Mouse (Mus musculus) cortical plate, adult 2 months (tissue): ENCODE data around the gene Hspb8. TPM values are rescaled to one million over a fixed set of nuclear protein-coding genes. Genes with fewer than 3 reads are reported as not detected.
"Not testable (repeated sequence)": the region's sequence is repeated elsewhere in the genome, so short reads cannot be mapped to it uniquely, and the experiment has no call there.

ENCODE experiments used
- H3K27ac ChIP-seq: fragments of 200-500 bp; 2 replicates; pipeline ENCODE4 v1.5.1; 2012; ENCODE audit warnings: low read length, control low read depth, inconsistent platforms; ENCODE audit not compliant: insufficient read depth
- H3K4me1 ChIP-seq: fragments of 200-500 bp; 2 replicates; pipeline ENCODE4 v1.6.1; 2011; ENCODE audit warnings: low read length; ENCODE audit not compliant: control insufficient read depth, insufficient read depth
- H3K4me3 ChIP-seq: fragments of 200-500 bp; 2 replicates; pipeline ENCODE4 v1.5.1; 2011; ENCODE audit warnings: mild to moderate bottlenecking, low read length, control low read depth; ENCODE audit not compliant: insufficient read depth
- CTCF ChIP-seq: fragments of 200-500 bp; IDR thresholded peaks from 2 replicates; pipeline ENCODE4 v1.5.1; 2011; ENCODE audit warnings: mild to moderate bottlenecking, control low read depth, low read length; ENCODE audit not compliant: insufficient read depth; ENCODE audit errors: extremely low read depth
- POLR2A ChIP-seq: fragments of 200-500 bp; IDR thresholded peaks from 2 replicates; pipeline ENCODE4 v1.6.1; 2011; ENCODE audit warnings: mild to moderate bottlenecking, low read length, control low read depth; ENCODE audit not compliant: insufficient read depth; ENCODE audit errors: extremely low read depth
- polyA plus RNA-seq: library from polyadenylated mRNA; depleted of rRNA; stranded (reverse); fragments of >200 nt; gene quantifications from 2 replicates; pipeline ENCODE4 v1.2.3, GENCODE M21; 2012

Hspb8 gene
- polyA plus RNA-seq, 1 experiment, result 18.6 TPM

DNA sequence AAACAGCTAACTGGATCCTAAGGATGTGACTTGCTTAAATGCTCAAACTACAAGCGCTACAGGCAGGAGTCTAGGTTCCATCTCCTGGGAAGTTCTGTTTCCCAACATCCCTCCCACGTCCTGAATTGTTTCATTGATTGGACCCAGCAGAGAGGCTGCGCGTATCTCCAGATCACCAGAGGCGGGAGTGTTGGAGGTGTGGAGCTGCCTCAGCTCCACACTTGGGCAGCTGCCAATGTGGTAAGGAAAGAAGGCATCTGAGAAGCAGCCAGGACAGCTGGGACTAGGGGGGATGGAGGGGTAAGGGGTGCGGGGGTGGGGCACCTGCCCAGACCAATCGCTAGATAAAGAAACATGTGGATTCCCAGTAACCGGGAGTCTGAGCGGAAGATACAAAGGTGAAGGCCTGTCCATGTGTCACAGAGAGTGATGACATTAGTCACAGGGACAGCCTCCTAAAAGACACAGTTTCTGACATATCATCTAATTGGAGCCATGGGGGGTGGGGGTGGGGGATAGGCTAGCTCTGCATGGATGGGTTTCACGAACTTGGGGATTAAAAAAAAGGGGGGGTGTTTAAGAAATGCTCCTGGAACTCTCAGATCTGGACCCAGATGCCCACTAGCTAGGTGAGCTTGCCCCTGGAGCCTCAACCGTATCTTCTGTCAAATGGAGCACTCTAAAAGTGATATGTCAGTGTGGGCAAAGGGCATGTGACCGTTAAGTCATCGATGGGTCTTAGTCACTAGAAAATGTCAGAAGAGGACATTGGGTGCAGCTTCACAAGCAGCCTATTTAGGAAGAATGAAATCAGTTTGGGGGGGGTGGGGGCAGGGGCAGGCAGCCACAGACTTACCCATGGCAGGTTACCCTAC lies 12.5 kb upstream of the Hspb8 start:
- H3K4me1 ChIP-seq, result no peaks in the 10 kb centered on the region
- no peak overlapping the region for H3K4me3 ChIP-seq
- TF ChIP-seq POLR2A, result no peak
- TF ChIP-seq CTCF, result no peak
- H3K27ac ChIP-seq, result no peak overlapping the region

DNA sequence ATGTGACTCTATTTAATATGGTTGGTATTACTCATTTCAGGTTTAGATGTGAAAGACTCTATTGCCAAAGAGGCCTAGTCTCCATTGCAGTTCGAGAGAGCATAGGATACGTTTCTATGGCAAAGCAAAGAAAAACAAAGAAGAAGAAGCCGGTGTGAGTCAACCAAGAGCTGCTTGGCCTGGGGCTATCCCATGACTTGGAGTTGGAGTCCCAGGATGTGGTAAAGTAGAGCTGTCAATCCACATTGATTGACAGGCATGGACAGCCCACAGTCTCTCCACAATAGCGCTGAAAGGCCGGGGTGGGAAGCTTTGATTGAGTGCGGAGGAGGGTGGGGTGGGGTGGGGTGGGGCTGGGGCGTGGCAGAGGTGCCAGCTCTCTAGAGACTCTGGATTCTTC lies 10.2 kb upstream of the Hspb8 start:
- no peak overlapping the region for H3K4me3 ChIP-seq
- TF ChIP-seq CTCF, result no peak
- TF ChIP-seq POLR2A, result no peak
- H3K27ac ChIP-seq, result no peak overlapping the region
- no peaks in the 10 kb centered on the region for H3K4me1 ChIP-seq

DNA sequence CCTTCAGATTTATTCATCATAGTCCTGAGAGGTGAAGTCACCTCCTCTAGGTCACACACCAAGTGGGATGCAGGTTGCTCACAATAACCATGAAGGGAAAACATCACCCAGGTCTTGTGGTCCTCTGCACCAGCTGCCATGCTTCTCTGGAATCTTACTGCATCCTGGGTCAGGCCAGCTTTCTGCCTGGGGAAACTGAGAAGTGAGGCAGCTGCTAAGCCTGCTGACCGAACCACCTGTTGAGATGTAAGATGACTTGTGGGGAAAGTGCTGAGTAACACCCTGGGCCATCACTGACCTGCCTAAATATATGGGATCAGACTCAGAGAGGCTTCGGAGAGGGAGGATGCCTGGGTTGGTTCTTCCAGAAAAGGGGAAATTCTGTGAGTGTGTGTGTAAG lies 4.0 kb upstream of the Hspb8 start:
- no peak overlapping the region for H3K4me3 ChIP-seq
- TF ChIP-seq POLR2A (no peak), CTCF (no peak)

DNA sequence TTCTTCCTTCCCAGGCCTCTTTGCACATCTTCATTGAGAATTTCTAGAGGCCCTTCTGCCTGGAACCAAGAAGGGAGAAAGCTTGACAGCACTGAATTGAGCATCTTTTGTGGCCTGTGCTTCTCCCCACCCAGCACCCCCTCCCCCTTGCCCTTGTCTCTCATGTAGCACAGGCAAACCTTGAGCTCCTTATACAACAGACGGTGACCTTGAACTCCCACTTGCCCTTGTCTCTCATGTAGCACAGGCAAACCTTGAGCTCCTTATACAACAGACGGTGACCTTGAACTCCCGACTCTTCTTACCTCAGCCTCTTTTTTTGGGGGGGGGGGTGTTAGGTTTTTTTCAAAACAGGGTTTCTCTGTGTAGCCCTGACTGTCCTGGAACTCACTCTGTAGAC lies 3.0 kb upstream of the Hspb8 start:
- H3K4me1 ChIP-seq, H3K27ac ChIP-seq, H3K4me3 ChIP-seq: not testable (repeated sequence)

More for the DNA sequence above, 4.0 kb upstream of the Hspb8 start:
- Histone ChIP-seq H3K27ac (no peak overlapping the region), H3K4me1 (no peaks in the 10 kb centered on the region)

DNA sequence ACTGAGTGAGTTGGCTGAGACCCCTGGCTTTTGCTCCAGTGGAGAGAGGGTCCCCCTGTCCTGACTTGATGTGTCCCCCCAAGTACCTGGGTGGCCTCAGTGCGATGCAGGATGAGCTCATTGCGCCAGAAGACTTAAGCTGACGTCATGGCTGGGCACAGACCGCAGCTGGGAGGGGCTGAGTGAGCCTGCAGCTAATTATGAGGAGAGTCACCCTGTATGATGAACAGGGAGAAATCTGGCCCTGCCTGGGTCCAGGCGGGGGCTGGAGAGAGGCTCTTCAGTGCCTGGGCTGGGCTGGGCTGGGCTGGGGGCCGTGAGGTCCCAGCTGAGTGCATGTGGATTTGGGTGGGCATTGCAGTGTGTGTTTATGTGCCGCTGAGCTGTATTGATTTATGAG lies 2.6 kb upstream of the Hspb8 start:
- Histone ChIP-seq H3K4me3 (no peak overlapping the region), H3K4me1 (no peaks in the 10 kb centered on the region), H3K27ac (no peak overlapping the region)
- TF ChIP-seq CTCF (no peak), POLR2A (no peak)

DNA sequence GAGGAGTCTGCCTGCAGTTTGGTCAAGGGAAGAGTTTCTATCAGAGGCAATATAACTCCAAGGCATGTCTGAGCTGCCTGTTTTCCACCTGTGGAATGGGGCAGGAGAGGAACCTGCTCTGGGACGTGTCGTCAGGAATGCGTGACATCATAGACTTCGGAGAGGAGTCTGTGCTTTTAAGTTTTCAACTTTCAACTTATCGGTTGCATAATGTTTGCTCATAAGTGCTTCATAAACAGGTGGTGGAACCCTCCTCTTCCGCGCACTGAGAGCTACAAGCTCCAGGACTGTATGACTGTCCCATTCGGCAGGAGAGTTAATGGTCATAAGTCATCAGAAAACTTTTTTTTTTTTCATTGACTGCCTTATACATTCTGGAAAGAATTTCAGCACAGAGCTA lies 1.1 kb upstream of the Hspb8 start:
- no peak overlapping the region for H3K4me3 ChIP-seq
- no peaks in the 10 kb centered on the region for H3K4me1 ChIP-seq
- TF ChIP-seq POLR2A (no peak), CTCF (no peak)
- H3K27ac ChIP-seq, result no peak overlapping the region

DNA sequence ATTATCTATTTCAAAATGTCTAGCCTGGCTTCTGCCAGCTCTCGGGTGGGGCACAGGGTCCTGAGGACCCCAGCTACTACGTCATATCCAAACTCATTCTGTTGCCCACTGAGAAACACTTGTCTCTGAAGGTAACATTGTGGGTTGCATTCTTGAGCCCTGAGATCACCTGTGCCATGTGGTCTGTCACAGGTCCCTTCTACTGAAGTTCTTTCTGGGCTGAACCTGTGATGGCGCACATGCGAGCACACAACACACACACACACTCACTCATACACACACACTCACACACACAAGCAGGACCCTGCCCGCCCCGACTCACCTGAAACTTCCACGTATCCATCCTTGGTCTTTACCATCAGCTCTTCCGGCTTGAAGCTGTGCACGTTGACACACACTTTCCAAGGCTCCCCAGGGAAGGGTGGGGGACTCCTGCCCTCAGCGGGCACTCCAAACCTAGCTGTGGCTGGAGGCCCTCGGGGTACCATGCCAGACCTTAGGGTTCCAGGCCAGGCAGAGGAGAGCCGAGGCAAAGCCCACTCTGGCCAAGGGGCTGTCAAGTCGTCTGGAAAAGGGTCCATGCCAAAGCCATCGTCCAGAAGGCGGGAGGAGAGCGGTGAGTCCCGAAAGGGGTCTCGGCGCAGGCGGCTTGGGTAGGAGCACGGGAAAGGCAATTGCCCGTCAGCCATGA lies 728 bp downstream of the Hspb8 start:
- no peak for TF ChIP-seq POLR2A
- TF ChIP-seq CTCF, result no peak
- Histone ChIP-seq H3K4me3 (peak overlapping the region; percentile 24), H3K4me1 (no peaks in the 10 kb centered on the region), H3K27ac (0 out of 2 replicates have a peak overlapping the region, but pooled peaks have one; percentile 10)

DNA sequence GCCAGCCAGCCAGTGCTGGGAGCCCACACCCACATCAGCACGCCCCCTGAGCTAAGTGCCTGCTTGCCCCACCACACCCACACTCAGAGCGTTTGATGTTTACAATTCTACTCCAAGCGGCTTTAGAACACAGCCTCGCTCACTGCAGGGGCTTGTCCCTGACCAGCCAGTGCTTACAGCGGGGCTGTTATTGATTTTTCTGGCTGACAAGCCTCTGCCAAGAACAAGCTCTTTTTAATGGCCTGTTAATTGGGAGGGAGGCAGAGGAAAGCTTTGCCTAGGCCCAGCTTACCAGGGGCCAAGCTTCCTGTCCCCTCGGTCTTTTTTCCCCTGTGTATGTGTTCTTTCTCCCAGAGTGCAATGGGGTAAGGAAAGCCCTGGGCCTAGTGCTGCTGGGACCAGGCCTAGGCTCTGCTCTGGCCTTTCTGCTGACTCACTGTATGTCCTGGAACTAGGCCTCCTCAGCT lies 1.9 kb downstream of the Hspb8 start:
- no peak overlapping the region for H3K27ac ChIP-seq
- no peak overlapping the region; the same call in 1 of the 2 replicates for H3K4me3 ChIP-seq
- H3K4me1 ChIP-seq, result no peaks in the 10 kb centered on the region
- no peak for TF ChIP-seq POLR2A
- no peak for TF ChIP-seq CTCF

DNA sequence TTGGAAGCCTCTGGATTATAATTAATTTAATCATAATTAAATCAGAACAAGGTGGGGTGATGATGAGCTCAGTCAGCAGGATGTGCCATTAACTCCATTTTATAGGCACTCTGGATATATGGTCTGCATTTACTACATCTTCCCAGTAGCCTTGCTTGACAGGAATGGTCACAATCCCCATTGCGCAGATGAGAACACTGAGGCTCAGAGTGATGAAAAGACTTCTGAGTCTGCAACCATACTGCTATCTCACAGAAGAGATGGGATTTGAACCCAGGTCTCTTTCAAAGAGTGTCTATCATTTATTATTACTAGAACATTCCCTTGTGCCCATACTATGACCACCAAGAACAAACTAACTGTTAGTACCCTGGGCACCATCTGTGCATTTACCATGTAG lies 2.5 kb downstream of the Hspb8 start:
- no peak overlapping the region for H3K4me3 ChIP-seq
- no peaks in the 10 kb centered on the region for H3K4me1 ChIP-seq
- no peak overlapping the region for H3K27ac ChIP-seq
- TF ChIP-seq POLR2A (no peak), CTCF (no peak)
